Mouse (Mus musculus) stomach, postnatal 0 days (tissue): ENCODE measurements around the gene Timm8a2. TPM values are rescaled to one million over a fixed set of nuclear protein-coding genes. Genes with fewer than 3 reads are reported as not detected.

Experiments
- ATAC-seq: fragments of 200-750 bp; cut with Nextera tagmentation; 2 replicates; pipeline ENCODE4 v1.8.0; 2017; ENCODE audit not compliant: low FRiP score, low TSS enrichment
- DNase-seq: peaks from one replicate; pipeline ENCODE4 v3.0.0-alpha.2; 2016; ENCODE audit warnings: low spot score
- H3K27ac ChIP-seq: fragments of 300-500 bp; sonication (generic); replicated peaks from 2 replicates; pipeline ENCODE4 v1.5.1; 2014; ENCODE audit warnings: mild to moderate bottlenecking, control low read depth
- H3K27me3 ChIP-seq: fragments of 300-500 bp; sonication (generic); 2 replicates; pipeline ENCODE4 v1.6.1; 2014; ENCODE audit warnings: low read length; ENCODE audit not compliant: control insufficient read depth, insufficient read depth
- H3K36me3 ChIP-seq: fragments of 300-500 bp; sonication (generic); 2 replicates; pipeline ENCODE4 v1.6.1; 2014; ENCODE audit warnings: low read length, mixed read lengths; ENCODE audit not compliant: control insufficient read depth, insufficient read depth
- H3K4me1 ChIP-seq: fragments of 300-500 bp; sonication (generic); replicated peaks from 2 replicates; pipeline ENCODE4 v1.6.1; 2014; ENCODE audit warnings: antibody characterized with exemption; ENCODE audit not compliant: control insufficient read depth, insufficient read depth
- H3K4me2 ChIP-seq: fragments of 300-500 bp; sonication (generic); replicated peaks from 2 replicates; pipeline ENCODE4 v1.6.1; 2014; ENCODE audit warnings: low read depth, mild to moderate bottlenecking, control low read depth, moderate library complexity
- H3K4me3 ChIP-seq: fragments of 300-500 bp; sonication (generic); 2 replicates; pipeline ENCODE4 v1.5.1; 2014; ENCODE audit warnings: low read depth, low read length, control low read depth
- H3K9ac ChIP-seq: fragments of 300-500 bp; sonication (generic); 2 replicates; pipeline ENCODE4 v1.6.1; 2014; ENCODE audit warnings: mild to moderate bottlenecking, low read length, control low read depth, mixed read lengths
- H3K9me3 ChIP-seq: fragments of 300-500 bp; sonication (generic); 2 replicates; pipeline ENCODE4 v1.6.1; 2016; ENCODE audit warnings: low read length; ENCODE audit not compliant: control insufficient read depth
- CTCF ChIP-seq: IDR thresholded peaks from 2 replicates; pipeline ENCODE4 v1.5.1; 2016; ENCODE audit warnings: antibody characterized with exemption, low read depth, mild to moderate bottlenecking, moderate library complexity
- EP300 ChIP-seq: optimal IDR thresholded peaks from 2 replicates; pipeline ENCODE3; 2016; ENCODE audit warnings: antibody characterized with exemption
- WGBS: fragments of 180-500 bp; shearing (Covaris S2); extraction: QIAGEN DNeasy Blood & Tissue Kit; methylation state at CpG from one replicate; pipeline ENCODE4 v1.1.7; 2014; 5-methylcytosine and 5-hydroxymethylcytosine counted together
- polyA plus RNA-seq: library from polyadenylated mRNA; unstranded; fragments of >200 nt; fragmentation: Nextera tagmentation; extraction: Ambion mirVana; gene quantifications from 2 replicates; pipeline ENCODE4 v1.2.1, GENCODE M21; 2015

The Timm8a2 gene
- polyA plus RNA-seq, 1 experiment from 2014 or later, result not detected

DNA sequence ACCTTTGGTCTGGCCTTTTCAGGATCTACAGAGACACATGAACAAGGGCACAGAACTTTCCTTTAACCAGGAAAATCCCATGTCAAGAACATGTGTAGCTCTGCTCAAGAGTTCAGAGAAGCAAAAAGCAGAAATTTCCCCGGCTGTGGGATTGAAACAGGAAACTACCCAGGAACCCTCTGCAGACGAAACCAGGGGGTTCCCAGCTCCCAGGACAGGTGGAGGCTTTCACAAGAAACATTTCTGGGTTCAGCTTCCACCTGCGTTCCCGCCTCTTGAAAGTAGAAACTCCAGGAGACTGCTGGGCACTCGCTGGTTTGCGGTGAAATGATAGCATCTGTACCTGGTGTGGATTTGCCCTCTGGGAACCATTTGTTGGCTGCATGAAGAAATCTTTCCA is 22.4 kb downstream of the Timm8a2 start:
- no peaks in the 10 kb centered on the region for H3K4me1 ChIP-seq
- no peak overlapping the region for H3K9ac ChIP-seq
- H3K9me3 ChIP-seq, result no peaks in the 10 kb centered on the region
- H3K4me3 ChIP-seq, result no peak overlapping the region
- H3K27ac ChIP-seq, result no peak overlapping the region
- 69% methylated on average over 6 of the region's 6 CpGs for WGBS
- no peak for ATAC-seq
- H3K27me3 ChIP-seq, result no peaks in the 10 kb centered on the region
- TF ChIP-seq CTCF (no peak), EP300 (no peak)
- H3K4me2 ChIP-seq, result no peak overlapping the region
- no peak for DNase-seq
- no peaks in the 10 kb centered on the region for H3K36me3 ChIP-seq

DNA sequence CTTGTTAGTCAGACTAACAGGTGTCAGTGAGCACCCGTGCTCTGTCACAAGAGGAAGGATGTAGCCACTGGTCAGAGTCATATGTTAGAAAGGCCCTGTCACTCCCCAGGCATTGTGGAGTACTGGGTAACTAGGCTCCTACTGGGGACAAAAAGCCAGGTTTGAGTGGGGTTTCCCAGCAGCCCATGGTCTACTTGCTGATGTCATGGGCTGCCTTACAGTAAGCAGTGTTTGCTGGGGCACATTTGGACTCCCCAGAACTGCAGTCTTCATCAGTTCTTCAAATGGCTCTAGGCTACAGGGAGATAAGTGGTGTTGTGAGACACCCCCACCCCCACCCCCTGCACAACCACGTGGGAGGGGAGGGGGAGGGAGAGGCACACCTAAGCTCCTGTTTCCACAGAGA is 23.5 kb downstream of the Timm8a2 start:
- Histone ChIP-seq H3K9ac (no peak overlapping the region), H3K9me3 (no peaks in the 10 kb centered on the region), H3K4me1 (no peaks in the 10 kb centered on the region), H3K27ac (no peak overlapping the region), H3K4me3 (no peak overlapping the region), H3K27me3 (no peaks in the 10 kb centered on the region), H3K4me2 (no peak overlapping the region), H3K36me3 (no peaks in the 10 kb centered on the region)
- WGBS, result 33% methylated on average over 2 of the region's 2 CpGs
- ATAC-seq (no peak), DNase-seq (no peak)
- TF ChIP-seq CTCF, result no peak
- no peak for TF ChIP-seq EP300

- Histone ChIP-seq H3K4me1 (no peaks in the 10 kb centered on the region), H3K36me3 (no peaks in the 10 kb centered on the region), H3K4me3 (no peak overlapping the region), H3K27me3 (no peaks in the 10 kb centered on the region), H3K9ac (no peak overlapping the region), H3K27ac (peak overlapping the region; percentile 70), H3K9me3 (no peaks in the 10 kb centered on the region), H3K4me2 (no peak overlapping the region)
- 8% methylated on average over 3 of the region's 3 CpGs for WGBS
- peak; percentile 98 for TF ChIP-seq CTCF
- TF ChIP-seq EP300, result no peak
- peak; percentile 87 for ATAC-seq
- peak; percentile 87 for DNase-seq
These were observed 26.2 kb downstream of the Timm8a2 start for GRCm38 (mm10) chr14:122060642-122061041.

GRCm38 (mm10) chr14:122061376-122061775 is 26.9 kb downstream of the Timm8a2 start:
- Histone ChIP-seq H3K4me1 (no peaks in the 10 kb centered on the region), H3K27me3 (no peaks in the 10 kb centered on the region), H3K4me3 (no peak overlapping the region), H3K27ac (peak overlapping the region; percentile 70), H3K9ac (no peak overlapping the region), H3K4me2 (no peak overlapping the region), H3K36me3 (no peaks in the 10 kb centered on the region), H3K9me3 (no peaks in the 10 kb centered on the region)
- ATAC-seq, result peak; percentile 21; the same call in 1 of the 2 replicates
- TF ChIP-seq CTCF, result no peak
- 45% methylated on average over 6 of the region's 6 CpGs for WGBS
- DNase-seq, result no peak

DNA sequence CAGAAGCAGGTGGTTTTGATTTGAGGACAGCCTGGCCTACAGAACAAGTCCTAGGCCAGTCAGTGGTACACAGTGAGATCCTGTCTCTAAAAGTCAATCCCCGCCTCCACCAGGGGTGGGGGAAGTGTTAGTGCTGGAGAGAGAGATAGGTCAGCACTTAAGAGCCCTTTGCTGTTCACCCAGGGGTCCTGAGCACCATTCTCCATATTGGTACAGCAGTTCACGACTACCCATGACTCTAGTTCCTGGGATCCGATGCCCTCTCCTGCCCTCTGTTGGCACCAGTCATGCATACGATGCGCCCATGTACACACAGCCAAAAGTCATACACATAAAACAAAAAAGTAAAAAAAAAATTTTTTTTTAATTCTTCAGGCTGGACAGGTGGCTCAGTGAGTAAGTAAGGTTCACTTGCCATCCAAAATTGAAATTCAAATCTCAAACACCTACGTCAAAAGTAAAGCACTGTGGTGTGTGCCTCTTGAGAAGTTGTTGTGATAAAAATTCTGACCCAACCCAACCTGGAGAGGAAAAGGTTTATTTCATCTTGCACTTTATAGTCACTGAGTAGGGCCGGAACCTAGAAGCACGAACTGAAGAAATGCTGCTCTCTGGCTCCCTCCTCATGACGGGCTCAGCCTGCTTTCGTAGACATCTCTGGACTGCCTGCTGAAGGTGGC is 28.1 kb downstream of the Timm8a2 start:
- H3K36me3 ChIP-seq, result no peaks in the 10 kb centered on the region
- no peak for DNase-seq
- H3K27ac ChIP-seq, result no peak overlapping the region
- WGBS, result 81% methylated on average over 10 of the region's 10 CpGs
- H3K4me3 ChIP-seq, result no peak overlapping the region
- TF ChIP-seq CTCF (no peak; the same call in 1 of the 2 replicates), EP300 (no peak)
- no peak for ATAC-seq
- no peaks in the 10 kb centered on the region for H3K27me3 ChIP-seq
- no peaks in the 10 kb centered on the region for H3K9me3 ChIP-seq
- no peak overlapping the region for H3K9ac ChIP-seq
- no peaks in the 10 kb centered on the region for H3K4me1 ChIP-seq
- no peak overlapping the region for H3K4me2 ChIP-seq

- DNase-seq (no peak), ATAC-seq (no peak)
- H3K27me3 ChIP-seq, result no peaks in the 10 kb centered on the region
- H3K27ac ChIP-seq, result no peak overlapping the region
- TF ChIP-seq EP300, result no peak
- no peak for TF ChIP-seq CTCF
- no peaks in the 10 kb centered on the region for H3K9me3 ChIP-seq
- H3K36me3 ChIP-seq, result no peaks in the 10 kb centered on the region
- H3K4me3 ChIP-seq, result no peak overlapping the region
- H3K4me1 ChIP-seq, result no peaks in the 10 kb centered on the region
- no peak overlapping the region for H3K4me2 ChIP-seq
- 67% methylated on average over 5 of the region's 5 CpGs for WGBS
- H3K9ac ChIP-seq, result no peak overlapping the region
These were observed 29.1 kb downstream of the Timm8a2 start for GRCm38 (mm10) chr14:122063599-122063998.
